Mouse (Mus musculus): ENCODE results near the gene Ppp1r14d. TPM values are rescaled to one million over a fixed set of nuclear protein-coding genes. Genes with fewer than 3 reads are reported as not detected.

Ppp1r14d gene
- polyA plus RNA-seq, 1 experiment from 2014 or later = not detected

GRCm38 (mm10) chr2:119190969-119191368 is 38.7 kb downstream of the Ppp1r14d start:
- Histone ChIP-seq H3K27ac (no peak overlapping the region), H3K27me3 (no peaks in the 10 kb centered on the region), H3K4me3 (no peak overlapping the region), H3K9ac (no peak overlapping the region), H3K36me3 (no peaks in the 10 kb centered on the region), H3K4me2 (no peak overlapping the region), H3K9me3 (replicated peaks) (no peaks in the 10 kb centered on the region), H3K4me1 (replicated peaks) (peaks cover 10% of the 10 kb centered on the region)
- WGBS = 67% methylated on average over 5 of the region's 5 CpGs
- no peak for ATAC-seq (replicated peaks; ENCODE audit: insufficient number of reproducible peaks, insufficient read depth, low FRiP score, low read depth)

DNA sequence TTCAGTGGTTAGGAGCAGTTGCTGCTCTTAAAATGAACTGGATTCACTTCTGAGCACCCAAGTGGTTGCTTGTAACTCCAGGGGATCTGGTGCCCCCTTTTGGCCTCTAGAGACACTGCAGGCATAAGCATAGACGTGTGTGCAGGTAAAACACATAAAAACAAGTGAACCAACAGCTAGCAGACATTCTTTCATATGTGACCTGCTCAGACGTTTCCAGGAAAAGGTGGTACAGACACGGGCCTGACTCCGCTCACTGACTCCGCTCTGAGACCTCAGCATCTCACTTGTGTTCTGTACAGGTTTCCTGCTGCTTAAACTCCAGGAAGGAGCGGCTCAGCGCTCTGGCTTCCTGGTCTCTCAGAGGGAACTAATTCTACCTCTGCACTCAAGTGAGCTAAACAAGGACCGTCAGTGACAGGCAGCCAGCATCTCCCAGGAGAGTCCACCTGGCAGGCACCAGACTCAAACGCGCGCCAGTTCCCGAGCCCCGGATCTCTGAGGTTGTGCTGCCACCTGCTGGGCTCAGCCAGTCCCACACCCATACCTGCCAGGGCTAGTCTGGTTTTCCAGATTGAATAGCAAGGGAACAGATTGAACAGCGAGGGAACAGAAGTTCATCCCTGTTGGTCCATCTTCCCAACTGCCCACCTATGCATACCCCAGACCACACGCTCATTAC is 40.5 kb downstream of the Ppp1r14d start:
- H3K36me3 ChIP-seq = peaks cover 9% of the 10 kb centered on the region; the same call in 1 of the 2 replicates
- no peak overlapping the region for H3K27ac ChIP-seq
- peak overlapping the region; percentile 31 for H3K4me3 ChIP-seq
- H3K9ac ChIP-seq = no peak overlapping the region
- WGBS = 6% methylated on average over 15 of the region's 15 CpGs
- no peaks in the 10 kb centered on the region for H3K27me3 ChIP-seq
- H3K9me3 ChIP-seq (replicated peaks) = no peaks in the 10 kb centered on the region
- H3K4me2 ChIP-seq = peak overlapping the region; percentile 63
- peaks cover 7% of the 10 kb centered on the region for H3K4me1 ChIP-seq (replicated peaks)
- peak; percentile 78 for ATAC-seq (replicated peaks; ENCODE audit: insufficient number of reproducible peaks, insufficient read depth, low FRiP score, low read depth)

DNA sequence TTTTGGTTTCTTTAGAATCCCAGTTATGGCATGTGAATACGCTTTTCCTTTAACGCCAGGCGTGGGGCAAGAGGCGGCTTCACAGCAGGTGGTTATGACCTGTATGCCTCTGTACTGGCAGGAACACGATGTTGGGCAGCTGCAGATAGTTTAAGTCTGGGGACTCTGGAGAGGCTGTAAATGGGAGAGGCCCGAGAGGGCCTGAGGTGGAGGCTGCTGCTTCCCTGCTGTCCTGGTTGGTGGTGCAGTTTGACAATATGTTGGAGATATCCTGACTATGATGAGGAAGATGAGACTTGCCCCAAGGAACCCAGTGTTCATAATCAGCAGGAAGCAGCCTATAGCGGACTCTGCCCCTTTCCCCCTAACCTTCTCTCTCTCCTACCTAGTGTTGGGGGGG is 46.8 kb downstream of the Ppp1r14d start:
- H3K27me3 ChIP-seq = no peaks in the 10 kb centered on the region
- H3K9ac ChIP-seq = no peak overlapping the region
- H3K36me3 ChIP-seq = peaks cover 35% of the 10 kb centered on the region; the same call in 1 of the 2 replicates
- no peak overlapping the region for H3K4me3 ChIP-seq
- H3K9me3 ChIP-seq (replicated peaks) = no peaks in the 10 kb centered on the region
- no peak overlapping the region for H3K4me2 ChIP-seq
- no peak overlapping the region for H3K27ac ChIP-seq
- ATAC-seq (replicated peaks; ENCODE audit: insufficient number of reproducible peaks, insufficient read depth, low FRiP score, low read depth) = no peak
- 86% methylated on average over 7 of the region's 7 CpGs for WGBS
- H3K4me1 ChIP-seq (replicated peaks) = no peaks in the 10 kb centered on the region

GRCm38 (mm10) chr2:119177384-119177939 is 52.2 kb downstream of the Ppp1r14d start:
- no peak overlapping the region for H3K9ac ChIP-seq
- no peaks in the 10 kb centered on the region for H3K27me3 ChIP-seq
- no peak overlapping the region for H3K4me3 ChIP-seq
- no peak overlapping the region for H3K27ac ChIP-seq
- ATAC-seq (replicated peaks; ENCODE audit: insufficient number of reproducible peaks, insufficient read depth, low FRiP score, low read depth) = no peak
- H3K4me2 ChIP-seq = no peak overlapping the region
- no peaks in the 10 kb centered on the region for H3K9me3 ChIP-seq (replicated peaks)
- H3K4me1 ChIP-seq (replicated peaks) = peaks cover 19% of the 10 kb centered on the region
- 87% methylated on average over 5 of the region's 5 CpGs for WGBS
- H3K36me3 ChIP-seq = peaks cover 16% of the 10 kb centered on the region; the same call in 1 of the 2 replicates

DNA sequence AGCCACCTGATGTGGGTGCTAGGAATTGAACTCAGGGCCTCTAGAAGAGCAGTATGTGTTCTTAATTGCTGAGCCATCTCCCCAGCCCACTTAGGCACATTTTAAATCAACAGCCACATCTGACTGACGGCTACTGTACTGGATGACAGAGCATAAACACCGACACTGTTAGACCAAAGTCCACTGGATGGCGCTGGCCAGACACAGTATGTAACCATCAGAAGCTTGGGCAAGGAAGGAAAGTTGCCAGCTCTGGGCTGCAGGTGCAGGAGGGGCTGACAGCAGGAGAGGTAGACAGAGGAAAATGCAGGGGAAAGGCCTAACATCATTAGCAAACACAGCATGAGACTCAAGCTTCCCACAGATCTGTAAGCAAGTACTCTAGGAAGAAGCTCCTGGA is 52.9 kb downstream of the Ppp1r14d start:
- Histone ChIP-seq H3K36me3 (peaks cover 12% of the 10 kb centered on the region; the same call in 1 of the 2 replicates), H3K4me2 (no peak overlapping the region), H3K9me3 (replicated peaks) (no peaks in the 10 kb centered on the region), H3K27me3 (no peaks in the 10 kb centered on the region), H3K4me1 (replicated peaks) (peaks cover 24% of the 10 kb centered on the region), H3K4me3 (no peak overlapping the region), H3K9ac (no peak overlapping the region), H3K27ac (no peak overlapping the region)
- no peak for ATAC-seq (replicated peaks; ENCODE audit: insufficient number of reproducible peaks, insufficient read depth, low FRiP score, low read depth)
- 59% methylated on average over 3 of the region's 3 CpGs for WGBS

DNA sequence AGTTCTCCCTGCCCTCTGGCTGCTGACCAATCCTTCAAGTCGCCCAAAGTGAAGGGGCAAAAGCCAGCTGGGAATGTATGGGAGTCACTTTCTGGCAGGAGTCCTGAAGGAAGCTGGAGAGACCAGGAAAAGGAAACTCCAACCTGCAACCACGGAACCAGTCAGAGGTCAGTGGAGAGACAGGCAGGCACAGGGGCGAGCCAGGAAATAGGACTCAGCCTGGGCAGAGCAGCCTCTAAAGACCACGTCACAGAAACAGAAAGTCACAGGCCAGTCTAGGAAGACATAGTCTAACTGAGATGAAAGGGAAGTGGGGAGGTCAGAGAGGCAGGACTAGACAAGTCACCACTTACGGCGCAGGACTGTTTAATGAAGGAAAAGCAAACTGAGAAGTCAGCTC is 54.1 kb downstream of the Ppp1r14d start:
- H3K9ac ChIP-seq = no peak overlapping the region
- 49% methylated on average over 6 of the region's 6 CpGs for WGBS

GRCm38 (mm10) chr2:119174866-119175265 is 54.8 kb downstream of the Ppp1r14d start:
- Histone ChIP-seq H3K27me3 (no peaks in the 10 kb centered on the region), H3K27ac (no peak overlapping the region), H3K4me3 (no peak overlapping the region), H3K9ac (no peak overlapping the region), H3K36me3 (peaks cover 12% of the 10 kb centered on the region; the same call in 1 of the 2 replicates), H3K4me1 (replicated peaks) (peaks cover 24% of the 10 kb centered on the region), H3K4me2 (no peak overlapping the region), H3K9me3 (replicated peaks) (no peaks in the 10 kb centered on the region)
- ATAC-seq (replicated peaks; ENCODE audit: insufficient number of reproducible peaks, insufficient read depth, low FRiP score, low read depth) = no peak
- WGBS = 63% methylated on average over 14 of the region's 14 CpGs

More for the DNA sequence above, 54.1 kb downstream of the Ppp1r14d start:
- no peak overlapping the region for H3K27ac ChIP-seq
- no peaks in the 10 kb centered on the region for H3K27me3 ChIP-seq
- H3K4me1 ChIP-seq (replicated peaks) = peaks cover 24% of the 10 kb centered on the region
- peaks cover 12% of the 10 kb centered on the region; the same call in 1 of the 2 replicates for H3K36me3 ChIP-seq
- H3K4me3 ChIP-seq = no peak overlapping the region
- no peaks in the 10 kb centered on the region for H3K9me3 ChIP-seq (replicated peaks)
- ATAC-seq (replicated peaks; ENCODE audit: insufficient number of reproducible peaks, insufficient read depth, low FRiP score, low read depth) = no peak
- H3K4me2 ChIP-seq = no peak overlapping the region

DNA sequence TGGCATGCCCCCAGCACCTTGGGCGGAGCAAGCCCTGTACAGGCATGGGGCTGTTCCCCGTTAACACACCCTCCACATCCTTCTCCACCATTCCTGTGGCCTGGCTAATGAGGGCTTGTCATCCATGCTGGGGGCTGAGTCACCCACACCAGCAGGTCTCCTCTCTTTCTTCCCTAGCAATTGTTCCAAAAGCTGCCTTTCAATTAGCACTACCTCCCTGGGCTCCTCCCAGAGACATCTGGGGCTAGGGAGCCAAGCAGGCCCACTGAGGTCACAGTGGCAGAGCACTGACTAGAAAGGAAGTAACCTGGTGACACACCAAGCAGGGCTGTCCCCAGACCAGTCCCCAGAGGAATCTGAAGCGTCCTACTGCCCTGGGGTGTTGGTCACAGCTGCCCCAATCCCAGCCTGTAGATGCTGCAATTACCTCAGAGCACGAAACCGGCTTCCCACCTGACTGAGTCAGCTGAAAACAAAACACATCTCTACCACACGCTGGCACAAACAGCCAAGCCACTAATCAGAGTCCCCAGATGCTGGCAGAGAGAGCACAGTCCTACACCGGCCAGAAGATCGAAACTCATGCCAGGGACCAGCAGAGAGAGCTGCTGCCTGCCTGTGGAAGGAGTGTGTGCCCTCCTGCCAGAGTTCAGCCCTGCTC is 55.6 kb downstream of the Ppp1r14d start, which contains the start of gene Gm14137:
Gene Gm14137, plus strand, starts transcription at position 519 of the 661 bp plus-strand sequence.
- no peak within 1 kb of the TSS for H3K9ac ChIP-seq
- WGBS = 63% methylated on average over 8 of the region's 8 CpGs
- no peak within 1 kb of the TSS for H3K27ac ChIP-seq
- H3K9me3 ChIP-seq (replicated peaks) = no peaks in the 10 kb centered on the region
- H3K36me3 ChIP-seq = peaks cover 7% of the 10 kb centered on the region; the same call in 1 of the 2 replicates
- H3K4me1 ChIP-seq (replicated peaks) = peaks cover 24% of the 10 kb centered on the region
- no peaks in the 10 kb centered on the region for H3K27me3 ChIP-seq
- no peak within 1 kb of the TSS for H3K4me3 ChIP-seq
- H3K4me2 ChIP-seq = peak within 1 kb of the TSS; percentile 56; the same call in 1 of the 2 replicates
- no peak for ATAC-seq (replicated peaks; ENCODE audit: insufficient number of reproducible peaks, insufficient read depth, low FRiP score, low read depth)

DNA sequence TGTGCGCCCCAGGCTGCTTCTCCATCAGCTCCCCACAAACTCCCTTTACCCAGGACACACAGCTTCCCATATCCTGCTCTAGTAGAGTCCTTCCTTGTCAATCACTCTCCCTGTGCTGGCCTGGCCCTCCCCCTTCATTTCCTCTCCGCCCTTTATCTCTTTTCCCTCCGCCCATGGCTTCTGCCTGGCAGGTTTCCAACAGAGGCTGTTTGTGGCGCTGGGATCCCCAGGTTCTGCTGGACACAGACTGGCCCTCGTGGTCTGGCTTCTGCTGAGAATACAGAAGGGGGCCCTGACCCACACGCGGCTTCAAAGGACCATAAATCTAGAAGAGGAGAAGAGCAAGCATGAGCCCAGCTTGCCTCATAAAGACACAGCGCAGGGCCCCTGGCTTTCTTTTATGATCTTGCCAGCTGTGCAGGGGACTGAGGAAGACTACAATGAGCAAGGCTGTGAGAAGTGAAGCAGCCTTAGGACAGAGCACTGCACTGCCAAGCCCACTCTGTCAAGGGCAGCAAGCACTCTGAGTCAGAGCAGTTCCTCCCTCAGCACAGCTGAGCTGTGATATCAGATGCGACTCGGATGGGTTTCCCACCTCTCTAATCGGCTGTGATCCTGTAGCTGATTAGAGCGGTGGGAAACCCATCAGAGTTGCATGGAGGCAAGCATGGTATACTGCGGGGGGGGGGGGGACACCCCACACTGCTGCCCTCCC is 56.7 kb downstream of the Ppp1r14d start:
- H3K27me3 ChIP-seq = peaks cover 3% of the 10 kb centered on the region
- peak; percentile 65 for ATAC-seq (replicated peaks; ENCODE audit: insufficient number of reproducible peaks, insufficient read depth, low FRiP score, low read depth)
- peaks cover 25% of the 10 kb centered on the region for H3K4me1 ChIP-seq (replicated peaks)
- H3K4me3 ChIP-seq = peak overlapping the region; percentile 18; the same call in 1 of the 2 replicates
- no peaks in the 10 kb centered on the region; the same call in 1 of the 2 replicates for H3K36me3 ChIP-seq
- peak overlapping the region; percentile 40 for H3K9ac ChIP-seq
- H3K27ac ChIP-seq = peak overlapping the region; percentile 65
- peak overlapping the region; percentile 56 for H3K4me2 ChIP-seq
- H3K9me3 ChIP-seq (replicated peaks) = no peaks in the 10 kb centered on the region
- WGBS = 14% methylated on average over 13 of the region's 13 CpGs

- H3K9ac ChIP-seq = no peak overlapping the region
- H3K27ac ChIP-seq = peak overlapping the region; percentile 17; the same call in 1 of the 2 replicates
- H3K9me3 ChIP-seq (replicated peaks) = no peaks in the 10 kb centered on the region
- H3K4me2 ChIP-seq = peak overlapping the region; percentile 56
- H3K4me1 ChIP-seq (replicated peaks) = peaks cover 30% of the 10 kb centered on the region
- peaks cover 7% of the 10 kb centered on the region for H3K27me3 ChIP-seq
- no peak for ATAC-seq (replicated peaks; ENCODE audit: insufficient number of reproducible peaks, insufficient read depth, low FRiP score, low read depth)
- H3K4me3 ChIP-seq = no peak overlapping the region
- 82% methylated on average over 7 of the region's 7 CpGs for WGBS
- H3K36me3 ChIP-seq = no peaks in the 10 kb centered on the region; the same call in 1 of the 2 replicates
Observed at GRCm38 (mm10) chr2:119172446-119172845, 57.3 kb downstream of the Ppp1r14d start.

- no peak overlapping the region for H3K27ac ChIP-seq
- no peak overlapping the region for H3K4me2 ChIP-seq
- H3K9me3 ChIP-seq (replicated peaks) = no peaks in the 10 kb centered on the region
- 42% methylated on average over 8 of the region's 8 CpGs for WGBS
- no peak overlapping the region for H3K9ac ChIP-seq
- no peak for ATAC-seq (replicated peaks; ENCODE audit: insufficient number of reproducible peaks, insufficient read depth, low FRiP score, low read depth)
- H3K4me1 ChIP-seq (replicated peaks) = peaks cover 39% of the 10 kb centered on the region
- no peaks in the 10 kb centered on the region; the same call in 1 of the 2 replicates for H3K36me3 ChIP-seq
- peaks cover 11% of the 10 kb centered on the region for H3K27me3 ChIP-seq
- H3K4me3 ChIP-seq = no peak overlapping the region
Observed at GRCm38 (mm10) chr2:119171574-119171973, 58.1 kb downstream of the Ppp1r14d start.
